Mouse (Mus musculus) activated CD4-positive, CD25-positive, alpha-beta regulatory T cell, adult 9 weeks (primary cell): ENCODE measurements around the gene Slc25a41. TPM values are rescaled to one million over a fixed set of nuclear protein-coding genes. Genes with fewer than 3 reads are reported as not detected.

Source experiments
- polyA plus RNA-seq: library from polyadenylated mRNA; unstranded; fragments of 100-300 nt; shearing (Covaris generic); gene quantifications from one replicate; pipeline ENCODE4 v1.2.1, GENCODE M21; 2017

Gene Slc25a41
- polyA plus RNA-seq = not detected

GRCm38 (mm10) chr17:57041554-57041953 is at the start of gene Slc25a41:
Slc25a41 (minus strand) TSS chr17:57041654.

GRCm38 (mm10) chr17:57087049-57087832 is 45.8 kb upstream of the Slc25a41 start, which contains the start of gene Tubb4a:
Tubb4a (minus strand) TSS chr17:57087782.

GRCm38 (mm10) chr17:57078336-57078735 is 36.9 kb upstream of the Slc25a41 start, which contains the start of gene Dennd1c:
Dennd1c (minus strand) TSS chr17:57078514.

GRCm38 (mm10) chr17:57059486-57059977 is 18.1 kb upstream of the Slc25a41 start, which contains the start of gene Slc25a23:
Slc25a23 (minus strand) TSS chr17:57059863.

GRCm38 (mm10) chr17:57058891-57059485 is 17.5 kb upstream of the Slc25a41 start, which contains the start of gene Crb3:
Crb3 (plus strand) TSS chr17:57059105.

GRCm38 (mm10) chr17:57030931-57031660 is 10.4 kb downstream of the Slc25a41 start, which contains the start of gene Khsrp:
Khsrp (minus strand) TSS chr17:57031522.

GRCm38 (mm10) chr17:57011236-57012141 is 30.0 kb downstream of the Slc25a41 start, which contains the start of the genes Gtf2f1 and Gm17949:
Gtf2f1 (minus strand) TSS chr17:57011288.
Gm17949 (plus strand) TSS chr17:57011469.

GRCm38 (mm10) chr17:56999968-57000609 is 41.4 kb downstream of the Slc25a41 start, which contains the start of gene Pspn:
Pspn (minus strand) TSS chr17:57000018.

GRCm38 (mm10) chr17:56997029-56997667 is 44.3 kb downstream of the Slc25a41 start, which contains the start of gene Alkbh7:
Alkbh7 (plus strand) TSS chr17:56997339.

GRCm38 (mm10) chr17:56990115-56990746 is 51.2 kb downstream of the Slc25a41 start, which contains the start of gene Clpp:
Clpp (plus strand) TSS chr17:56990305.

Other genes with a start within 250 kb of the Slc25a41 start
- 1.5 TPM for gene Rfx2, start 210.6 kb downstream of the Slc25a41 start, polyA plus RNA-seq
- gene Acsbg2, start 167.2 kb downstream of the Slc25a41 start, polyA plus RNA-seq = not detected
- gene 1700061G19Rik, start 166.2 kb downstream of the Slc25a41 start, polyA plus RNA-seq = not detected
- 4.7 TPM for gene Mllt1, start 106.2 kb downstream of the Slc25a41 start, polyA plus RNA-seq
- not detected for gene Acer1, start 59.5 kb downstream of the Slc25a41 start, polyA plus RNA-seq
- 79.5 TPM for gene Clpp, start 51.3 kb downstream of the Slc25a41 start, polyA plus RNA-seq
- 43.6 TPM for gene Alkbh7, start 44.3 kb downstream of the Slc25a41 start, polyA plus RNA-seq
- 1.0 TPM for gene Pspn, start 41.6 kb downstream of the Slc25a41 start, polyA plus RNA-seq
- gene Gtf2f1, start 30.4 kb downstream of the Slc25a41 start, polyA plus RNA-seq = 92.3 TPM
- 0.67 TPM for gene Gm17949, start 30.2 kb downstream of the Slc25a41 start, polyA plus RNA-seq
- 9.0 TPM for gene Khsrp, start 10.1 kb downstream of the Slc25a41 start, polyA plus RNA-seq
- gene Crb3, start 17.5 kb upstream of the Slc25a41 start, polyA plus RNA-seq = 1.2 TPM
- gene Slc25a23, start 18.2 kb upstream of the Slc25a41 start, polyA plus RNA-seq = 3.2 TPM
- 333 TPM for gene Dennd1c, start 36.9 kb upstream of the Slc25a41 start, polyA plus RNA-seq
- 2.2 TPM for gene Tubb4a, start 46.1 kb upstream of the Slc25a41 start, polyA plus RNA-seq
- 10.5 TPM for gene Tnfsf9, start 63.7 kb upstream of the Slc25a41 start, polyA plus RNA-seq
- 1.0 TPM for gene Cd70, start 108.1 kb upstream of the Slc25a41 start, polyA plus RNA-seq
- 10.2 TPM for gene Tnfsf14, start 152.5 kb upstream of the Slc25a41 start, polyA plus RNA-seq
- 2.6 TPM for gene C3, start 186.5 kb upstream of the Slc25a41 start, polyA plus RNA-seq
- gene Gpr108, start 206.8 kb upstream of the Slc25a41 start, polyA plus RNA-seq = 91.3 TPM
- gene Trip10, start 207.8 kb upstream of the Slc25a41 start, polyA plus RNA-seq = 5.4 TPM
- 229 TPM for gene Vav1, start 237.4 kb upstream of the Slc25a41 start, polyA plus RNA-seq